Mouse (Mus musculus) hindbrain, embryonic 16.5 days (tissue): ENCODE data around the gene Zswim3. TPM values are rescaled to one million over a fixed set of nuclear protein-coding genes. Genes with fewer than 3 reads are reported as not detected.

Experiments
- ATAC-seq: fragments of 200-750 bp; cut with Nextera tagmentation; 2 replicates; pipeline ENCODE4 v1.8.0; 2017; ENCODE audit warnings: moderate TSS enrichment, moderate library complexity
- H3K27ac ChIP-seq: fragments of 300-500 bp; sonication (generic); 2 replicates; pipeline ENCODE4 v1.5.1; 2014; ENCODE audit warnings: low read depth, mild to moderate bottlenecking, control low read depth, low read length, moderate library complexity
- H3K27me3 ChIP-seq: fragments of 300-500 bp; sonication (generic); replicated peaks from 2 replicates; pipeline ENCODE4 v1.6.1; 2014; ENCODE audit warnings: low read length; ENCODE audit not compliant: control insufficient read depth, insufficient read depth
- H3K36me3 ChIP-seq: fragments of 300-500 bp; sonication (generic); 2 replicates; pipeline ENCODE4 v1.6.1; 2014; ENCODE audit warnings: mild to moderate bottlenecking, low read length, moderate library complexity, mixed read lengths; ENCODE audit not compliant: control insufficient read depth, insufficient read depth
- H3K4me1 ChIP-seq: fragments of 300-500 bp; sonication (generic); 2 replicates; pipeline ENCODE4 v1.6.1; 2014; ENCODE audit warnings: low read depth, low read length; ENCODE audit not compliant: control insufficient read depth, insufficient read depth
- H3K4me2 ChIP-seq: fragments of 300-500 bp; sonication (generic); 2 replicates; pipeline ENCODE4 v1.6.1; 2014; ENCODE audit warnings: mild to moderate bottlenecking, low read length, control low read depth, moderate library complexity
- H3K4me3 ChIP-seq: fragments of 300-500 bp; sonication (generic); 2 replicates; pipeline ENCODE4 v1.5.1; 2014; ENCODE audit warnings: mild to moderate bottlenecking, low read length, control low read depth, moderate library complexity
- H3K9ac ChIP-seq: fragments of 300-500 bp; sonication (generic); 2 replicates; pipeline ENCODE4 v1.6.1; 2014; ENCODE audit warnings: low read depth, mild to moderate bottlenecking, control low read depth, low read length, moderate library complexity
- H3K9me3 ChIP-seq: fragments of 300-500 bp; sonication (generic); 2 replicates; pipeline ENCODE4 v1.6.1; 2014; ENCODE audit warnings: mild to moderate bottlenecking, low read length, moderate library complexity; ENCODE audit not compliant: control insufficient read depth
- WGBS: fragments of 180-500 bp; shearing (Covaris S2); extraction: QIAGEN DNeasy Blood & Tissue Kit; methylation state at CpG from one replicate; pipeline ENCODE4 v1.1.7; 2014; 5-methylcytosine and 5-hydroxymethylcytosine counted together
- polyA plus RNA-seq: library from polyadenylated mRNA; unstranded; fragments of >200 nt; fragmentation: Nextera tagmentation; extraction: Ambion mirVana; gene quantifications from 2 replicates; pipeline ENCODE4 v1.2.1, GENCODE M21; 2015

Zswim3 gene
- polyA plus RNA-seq, 1 experiment from 2014 or later, result 16.4 TPM

GRCm38 (mm10) chr2:164786388-164786885 is 18.5 kb upstream of the Zswim3 start:
- peak; percentile 9; the same call in 1 of the 2 replicates for ATAC-seq
- H3K27ac ChIP-seq, result peak overlapping the region; percentile 83

GRCm38 (mm10) chr2:164787032-164787431 is 17.9 kb upstream of the Zswim3 start:
- Histone ChIP-seq H3K27me3 (no peaks in the 10 kb centered on the region), H3K36me3 (no peaks in the 10 kb centered on the region), H3K4me1 (peaks cover 17% of the 10 kb centered on the region), H3K27ac (no peak overlapping the region), H3K9me3 (no peaks in the 10 kb centered on the region), H3K9ac (no peak overlapping the region), H3K4me3 (peak overlapping the region; percentile 60), H3K4me2 (peak overlapping the region; percentile 86)
- 85% methylated on average over 3 of the region's 3 CpGs for WGBS
- no peak for ATAC-seq

More at GRCm38 (mm10) chr2:164786388-164786885, 18.5 kb upstream of the Zswim3 start:
- Histone ChIP-seq H3K9me3 (no peaks in the 10 kb centered on the region), H3K9ac (peak overlapping the region; percentile 82), H3K4me2 (peak overlapping the region; percentile 86), H3K36me3 (no peaks in the 10 kb centered on the region), H3K27me3 (no peaks in the 10 kb centered on the region), H3K4me3 (peak overlapping the region; percentile 60), H3K4me1 (peaks cover 17% of the 10 kb centered on the region)
- WGBS, result 9% methylated on average over 15 of the region's 15 CpGs

GRCm38 (mm10) chr2:164787779-164788178 is 17.1 kb upstream of the Zswim3 start:
- Histone ChIP-seq H3K4me2 (peak overlapping the region; percentile 18; the same call in 1 of the 2 replicates), H3K4me1 (peaks cover 17% of the 10 kb centered on the region), H3K36me3 (no peaks in the 10 kb centered on the region; the same call in 1 of the 2 replicates), H3K27me3 (no peaks in the 10 kb centered on the region), H3K27ac (no peak overlapping the region), H3K9ac (no peak overlapping the region), H3K4me3 (no peak overlapping the region), H3K9me3 (no peaks in the 10 kb centered on the region)
- 81% methylated on average over 10 of the region's 10 CpGs for WGBS
- no peak for ATAC-seq

DNA sequence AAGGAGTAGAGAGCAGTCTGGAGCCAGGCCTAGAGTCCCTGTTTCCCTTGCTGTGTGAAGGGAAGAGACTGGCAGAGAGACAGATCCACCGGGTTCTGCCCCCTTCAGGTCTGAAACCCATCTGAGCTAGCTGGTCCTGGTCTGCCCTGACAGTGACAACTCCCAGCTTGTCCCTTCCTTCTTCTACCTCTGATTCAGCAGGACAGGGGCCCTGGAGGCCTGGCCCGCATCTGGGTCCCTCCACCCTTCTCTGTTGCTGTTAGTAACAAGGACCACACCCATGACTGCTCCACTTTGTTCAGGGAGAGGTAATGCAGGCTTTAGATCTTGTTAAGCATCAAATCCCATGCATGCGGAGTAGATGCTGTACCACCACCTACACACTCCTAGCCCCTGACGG is 16.5 kb upstream of the Zswim3 start:
- no peaks in the 10 kb centered on the region for H3K27me3 ChIP-seq
- H3K4me2 ChIP-seq, result no peak overlapping the region
- no peak overlapping the region for H3K9ac ChIP-seq
- ATAC-seq, result no peak
- WGBS, result 79% methylated on average over 4 of the region's 4 CpGs
- H3K27ac ChIP-seq, result no peak overlapping the region
- H3K36me3 ChIP-seq, result no peaks in the 10 kb centered on the region; the same call in 1 of the 2 replicates
- H3K9me3 ChIP-seq, result no peaks in the 10 kb centered on the region
- no peak overlapping the region for H3K4me3 ChIP-seq
- H3K4me1 ChIP-seq, result peaks cover 17% of the 10 kb centered on the region

GRCm38 (mm10) chr2:164790451-164790850 is 14.4 kb upstream of the Zswim3 start:
- WGBS, result 90% methylated on average over 4 of the region's 4 CpGs
- H3K4me2 ChIP-seq, result no peak overlapping the region

DNA sequence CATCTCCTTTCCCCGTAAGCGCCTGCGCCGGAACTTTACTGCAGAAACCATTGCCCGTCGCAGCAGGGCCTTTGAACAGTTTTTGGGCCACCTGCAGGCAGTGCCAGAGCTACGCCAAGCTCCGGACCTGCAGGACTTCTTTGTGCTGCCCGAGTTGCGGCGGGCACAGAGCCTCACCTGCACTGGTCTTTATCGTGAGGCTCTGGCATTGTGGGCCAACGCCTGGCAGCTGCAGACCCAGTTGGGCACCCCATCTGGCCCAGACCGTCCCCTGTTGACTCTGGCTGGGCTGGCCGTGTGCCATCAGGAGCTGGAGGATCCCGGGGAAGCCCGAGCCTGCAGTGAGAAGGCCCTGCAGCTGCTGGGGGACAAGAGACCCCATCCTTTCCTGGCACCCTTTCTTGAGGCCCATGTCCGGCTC is 13.0 kb upstream of the Zswim3 start:
- H3K36me3 ChIP-seq, result no peaks in the 10 kb centered on the region; the same call in 1 of the 2 replicates
- ATAC-seq, result no peak
- no peak overlapping the region for H3K9ac ChIP-seq
- no peaks in the 10 kb centered on the region for H3K27me3 ChIP-seq
- peaks cover 8% of the 10 kb centered on the region for H3K4me1 ChIP-seq
- WGBS, result 83% methylated on average over 18 of the region's 18 CpGs
- H3K27ac ChIP-seq, result no peak overlapping the region
- H3K9me3 ChIP-seq, result no peaks in the 10 kb centered on the region
- no peak overlapping the region for H3K4me3 ChIP-seq
- no peak overlapping the region for H3K4me2 ChIP-seq

More at GRCm38 (mm10) chr2:164790451-164790850, 14.4 kb upstream of the Zswim3 start:
- no peaks in the 10 kb centered on the region for H3K9me3 ChIP-seq
- H3K4me1 ChIP-seq, result peaks cover 11% of the 10 kb centered on the region
- H3K27ac ChIP-seq, result no peak overlapping the region
- no peak overlapping the region for H3K9ac ChIP-seq
- H3K27me3 ChIP-seq, result no peaks in the 10 kb centered on the region
- H3K4me3 ChIP-seq, result no peak overlapping the region
- no peaks in the 10 kb centered on the region; the same call in 1 of the 2 replicates for H3K36me3 ChIP-seq
- no peak for ATAC-seq

DNA sequence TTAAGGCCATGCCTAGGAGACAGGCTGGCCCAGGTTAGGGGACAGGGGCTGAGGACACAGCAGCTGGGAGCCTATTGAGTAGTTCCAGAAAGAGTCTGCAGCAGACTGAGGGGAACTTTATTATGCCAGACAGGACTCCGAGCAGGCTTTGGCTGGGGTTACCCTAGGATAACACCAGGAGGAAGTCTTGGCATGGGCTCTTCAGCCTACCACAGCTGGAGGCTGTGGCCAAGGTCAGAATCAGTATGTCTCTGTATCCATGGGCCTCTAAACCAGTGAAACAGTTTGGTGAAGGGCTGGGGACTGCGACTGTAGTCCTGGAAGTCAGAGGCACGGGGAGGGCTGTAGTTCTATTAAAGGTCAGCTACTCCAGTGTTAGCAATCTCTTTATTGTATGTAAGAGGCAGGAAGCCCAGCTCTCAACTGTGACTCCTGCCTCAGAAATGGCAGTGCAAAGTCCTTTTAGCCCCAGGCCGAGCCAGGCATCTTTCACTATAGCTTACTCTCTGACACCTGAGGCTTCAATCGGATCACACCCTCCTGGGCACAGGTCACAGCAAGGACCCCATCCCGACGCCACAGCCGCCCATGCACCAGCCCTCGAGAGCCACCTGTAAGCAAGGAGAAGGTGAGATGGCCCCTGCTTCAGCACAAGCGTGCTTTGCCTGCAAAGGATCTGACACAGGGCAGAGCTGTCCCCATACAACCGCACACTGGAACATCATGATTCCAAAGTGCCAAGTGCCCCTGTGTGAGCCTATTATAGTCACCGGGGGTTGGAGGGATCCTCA is 12.3 kb upstream of the Zswim3 start:
- 97% methylated on average over 12 of the region's 12 CpGs for WGBS
- no peak overlapping the region for H3K27ac ChIP-seq
- no peak overlapping the region for H3K9ac ChIP-seq
- H3K4me2 ChIP-seq, result no peak overlapping the region
- no peaks in the 10 kb centered on the region for H3K27me3 ChIP-seq
- H3K36me3 ChIP-seq, result no peaks in the 10 kb centered on the region; the same call in 1 of the 2 replicates
- H3K9me3 ChIP-seq, result no peaks in the 10 kb centered on the region
- 0 out of 2 replicates have a peak, but pooled peaks cover 3% of the 10 kb centered on the region for H3K4me1 ChIP-seq
- H3K4me3 ChIP-seq, result no peak overlapping the region
- ATAC-seq, result no peak

- Histone ChIP-seq H3K4me2 (no peak overlapping the region), H3K9ac (no peak overlapping the region), H3K9me3 (no peaks in the 10 kb centered on the region), H3K27me3 (no peaks in the 10 kb centered on the region), H3K27ac (no peak overlapping the region), H3K36me3 (peaks cover 4% of the 10 kb centered on the region), H3K4me1 (0 out of 2 replicates have a peak, but pooled peaks cover 3% of the 10 kb centered on the region), H3K4me3 (no peak overlapping the region)
- WGBS, result 91% methylated on average over 3 of the region's 3 CpGs
- ATAC-seq, result no peak
These were observed 11.7 kb upstream of the Zswim3 start for GRCm38 (mm10) chr2:164793236-164793635.

DNA sequence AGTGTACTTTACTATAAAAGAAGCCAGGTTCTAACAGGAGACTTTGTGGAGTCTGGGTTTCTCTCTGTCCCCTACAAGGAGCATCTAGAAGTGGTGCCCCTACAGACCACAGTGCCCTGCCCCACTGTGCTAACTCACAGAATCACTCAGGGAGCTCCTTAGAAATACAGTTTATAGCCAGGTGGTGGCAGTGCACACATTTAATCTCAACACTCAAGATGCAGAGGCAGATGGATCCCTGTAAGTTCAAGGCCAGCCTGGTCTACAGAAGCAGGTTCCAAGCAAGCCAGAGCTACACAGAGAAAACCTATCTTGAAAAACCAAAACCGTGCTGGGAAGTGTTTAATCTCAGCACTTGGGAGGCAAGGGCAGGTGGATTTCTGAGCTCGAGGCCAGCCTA is 11.1 kb upstream of the Zswim3 start:
- Histone ChIP-seq H3K9me3 (no peaks in the 10 kb centered on the region), H3K27me3 (no peaks in the 10 kb centered on the region), H3K36me3 (peaks cover 4% of the 10 kb centered on the region), H3K9ac (no peak overlapping the region), H3K4me3 (no peak overlapping the region), H3K4me2 (no peak overlapping the region), H3K27ac (no peak overlapping the region), H3K4me1 (no peaks in the 10 kb centered on the region)
- no peak for ATAC-seq
- 94% methylated on average over 2 of the region's 2 CpGs for WGBS
